12 mouse cellular contexts compared by ENCODE assay signal in the genomic region with DNA sequence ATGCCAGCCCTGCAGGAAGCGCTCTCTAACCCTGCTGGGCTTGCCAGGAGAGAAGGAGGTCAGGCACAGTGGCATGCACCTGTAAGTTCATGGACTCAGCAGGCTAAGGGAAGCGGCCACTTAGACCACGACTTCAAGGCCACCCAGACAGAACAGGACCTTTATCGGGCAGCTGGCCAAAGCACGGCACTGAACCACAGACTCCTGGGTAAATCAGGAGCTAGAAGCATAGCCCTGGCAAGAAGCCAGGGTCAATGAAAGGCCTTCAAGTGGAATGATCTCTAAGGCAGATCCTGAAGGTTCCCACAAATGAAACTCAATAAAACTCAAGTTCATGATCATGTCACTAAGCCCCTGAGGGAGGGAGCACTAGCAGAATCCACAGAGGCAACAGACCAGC. TPM values are rescaled to one million over a fixed set of nuclear protein-coding genes. Genes with fewer than 3 reads are reported as not detected.
A peak's percentile ranks its signal among the peaks of the same experiment; 100 is the strongest.
DNase-seq lines count a peak whose midpoint lies in the region; ATAC-seq and TF ChIP-seq lines count a peak whose summit lies in the region.
"Had no signal": no experiment of that assay in that cellular context is flagged by ENCODE, and none has a peak within 500 bp of the region (broad histone marks: within the 10 kb centered on the region; RNA-seq: fewer than 3 reads in every experiment).

No protein-coding gene starts in this region.

- H3K4me1 ChIP-seq in forebrain, embryonic 14.5 days (ENCODE audit: control insufficient read depth, insufficient read depth, low read length): peaks cover 10% of the 10 kb centered on the region; the same call in 1 of the 2 replicates
- peaks cover 2% of the 10 kb centered on the region; the same call in 1 of the 2 replicates for H3K4me1 ChIP-seq in forebrain, embryonic 16.5 days (replicated peaks; ENCODE audit: control insufficient read depth, insufficient read depth, low read length)
- no peaks in the 10 kb centered on the region for H3K4me1 ChIP-seq in kidney, postnatal 0 days (replicated peaks; ENCODE audit: insufficient read depth, low read length)
- H3K4me1 ChIP-seq: stomach, embryonic 15.5 days had no signal

- no peak overlapping the region for H3K4me2 ChIP-seq in forebrain, embryonic 14.5 days (ENCODE audit: low read length)
- no peak overlapping the region for H3K4me2 ChIP-seq in forebrain, embryonic 16.5 days (ENCODE audit: low read length)
- H3K4me2 ChIP-seq in kidney, postnatal 0 days (ENCODE audit: low read length): no peak overlapping the region
- H3K4me2 ChIP-seq: heart, embryonic 12.5 days; stomach, embryonic 15.5 days had no signal

- H3K4me3 ChIP-seq in forebrain, embryonic 14.5 days (ENCODE audit: low read depth, low read length): no peak overlapping the region
- H3K4me3 ChIP-seq in forebrain, embryonic 16.5 days (replicated peaks; ENCODE audit: low read length): no peak overlapping the region
- no peak overlapping the region for H3K4me3 ChIP-seq in kidney, postnatal 0 days (replicated peaks; ENCODE audit: low read depth, low read length)
- H3K4me3 ChIP-seq: heart, embryonic 12.5 days; megakaryocyte, embryonic 14.5 days; stomach, embryonic 15.5 days had no signal

- H3K27ac ChIP-seq in forebrain, embryonic 14.5 days (ENCODE audit: low read depth, low read length): no peak overlapping the region
- no peak overlapping the region for H3K27ac ChIP-seq in forebrain, embryonic 16.5 days (ENCODE audit: low read length)
- H3K27ac ChIP-seq in kidney, postnatal 0 days: 0 out of 2 replicates have a peak overlapping the region, but pooled peaks have one; percentile 1
- H3K27ac ChIP-seq: stomach, embryonic 15.5 days had no signal

- peak; percentile 63 for DNase-seq in forebrain, embryonic 14.5 days (ENCODE audit: low spot score)
- DNase-seq in ovary, postnatal 36 days (ENCODE audit: low spot score): peak; percentile 66
- DNase-seq in ovary, postnatal 10 days (ENCODE audit: low spot score): no peak
- DNase-seq in kidney, postnatal 0 days (ENCODE audit: low spot score): no peak
- peak; percentile 76 for DNase-seq in testis, postnatal 10 days (ENCODE audit: low spot score)
- no peak for DNase-seq in right cerebral cortex, postnatal 10 days (ENCODE audit: low spot score in 2 of 2)
- no peak for DNase-seq in embryo, embryonic 11 days
- DNase-seq: forebrain, postnatal 0 days had no signal

- WGBS in forebrain, embryonic 14.5 days: 52% methylated on average over 5 of the region's 5 CpGs
- 42% methylated on average over 5 of the region's 5 CpGs for WGBS in forebrain, embryonic 16.5 days
- WGBS in kidney, postnatal 0 days: 44% methylated on average over 5 of the region's 5 CpGs

- no peaks in the 10 kb centered on the region for H3K9me3 ChIP-seq in forebrain, embryonic 14.5 days (replicated peaks; ENCODE audit: control insufficient read depth, low read length)
- no peaks in the 10 kb centered on the region for H3K9me3 ChIP-seq in forebrain, embryonic 16.5 days (ENCODE audit: control insufficient read depth, low read length)
- H3K9me3 ChIP-seq in kidney, postnatal 0 days (replicated peaks; ENCODE audit: low read length): no peaks in the 10 kb centered on the region
- H3K9me3 ChIP-seq: heart, embryonic 12.5 days; megakaryocyte, embryonic 14.5 days; stomach, embryonic 15.5 days had no signal

- no peak for TF ChIP-seq CTCF in kidney, postnatal 0 days (IDR thresholded peaks at IDR 0.05; ENCODE audit: low read depth)

- ATAC-seq in forebrain, embryonic 14.5 days: 0 out of 2 replicates have a peak, but pooled peaks have one; percentile 23
- no peak for ATAC-seq in forebrain, embryonic 16.5 days
- peak; percentile 52 for ATAC-seq in kidney, postnatal 0 days (replicated peaks; ENCODE audit: low FRiP score, low read depth)
- ATAC-seq: forebrain, postnatal 0 days had no signal

- peaks cover 24% of the 10 kb centered on the region for H3K36me3 ChIP-seq in forebrain, embryonic 14.5 days (ENCODE audit: control insufficient read depth, insufficient read depth, low read length)
- H3K36me3 ChIP-seq in forebrain, embryonic 16.5 days (ENCODE audit: control insufficient read depth, insufficient read depth): peaks cover 2% of the 10 kb centered on the region; the same call in 1 of the 2 replicates
- peaks cover 30% of the 10 kb centered on the region; the same call in 1 of the 2 replicates for H3K36me3 ChIP-seq in kidney, postnatal 0 days (ENCODE audit: insufficient read depth, low read length)

- no peak overlapping the region for H3K9ac ChIP-seq in forebrain, embryonic 14.5 days (ENCODE audit: low read length)
- no peak overlapping the region; the same call in 1 of the 2 replicates for H3K9ac ChIP-seq in forebrain, embryonic 16.5 days (replicated peaks; ENCODE audit: low read depth, low read length)
- no peak overlapping the region for H3K9ac ChIP-seq in kidney, postnatal 0 days (ENCODE audit: low read depth, low read length)
- H3K9ac ChIP-seq: heart, embryonic 12.5 days; stomach, embryonic 15.5 days had no signal

- H3K27me3 ChIP-seq in forebrain, embryonic 14.5 days (replicated peaks; ENCODE audit: control insufficient read depth, insufficient read depth, low read length): no peaks in the 10 kb centered on the region
- no peaks in the 10 kb centered on the region for H3K27me3 ChIP-seq in forebrain, embryonic 16.5 days (replicated peaks; ENCODE audit: control insufficient read depth, insufficient read depth, low read length)
- H3K27me3 ChIP-seq in kidney, postnatal 0 days (ENCODE audit: insufficient read depth, low read length): no peaks in the 10 kb centered on the region
- H3K27me3 ChIP-seq: heart, embryonic 12.5 days; megakaryocyte, embryonic 14.5 days; stomach, embryonic 15.5 days had no signal

RNA-seq across cellular contexts. Expression of gene Rcc1l, which starts 11.9 kb away (rescaled TPM):
- 20.1 and 20.4 TPM in 2 replicates for polyA plus RNA-seq in forebrain, embryonic 14.5 days (2014; fragmentation: Nextera tagmentation; extraction: Ambion mirVana)
- 23.6 and 24.1 TPM in 2 replicates for polyA plus RNA-seq in forebrain, embryonic 16.5 days (2015; fragmentation: Nextera tagmentation; extraction: Ambion mirVana)
- 32.1 and 33.4 TPM in 2 replicates for polyA plus RNA-seq in kidney, postnatal 0 days (2015; fragmentation: Nextera tagmentation; extraction: Ambion mirVana)

RNA-seq across cellular contexts. Expression of gene Gtf2ird2, which starts 19.1 kb away (rescaled TPM):
- 5.7 and 7.7 TPM in 2 replicates for polyA plus RNA-seq in forebrain, embryonic 14.5 days (2014; fragmentation: Nextera tagmentation; extraction: Ambion mirVana)
- 11.6 and 12.5 TPM in 2 replicates for polyA plus RNA-seq in forebrain, embryonic 16.5 days (2015; fragmentation: Nextera tagmentation; extraction: Ambion mirVana)
- 6.1 and 6.9 TPM in 2 replicates for polyA plus RNA-seq in kidney, postnatal 0 days (2015; fragmentation: Nextera tagmentation; extraction: Ambion mirVana)

Comparison
In these comparisons a context has a peak if more than half of its experiments do, and no peak if none do; other contexts are left out.
1. DNase-seq: peak in forebrain, embryonic 14.5 days (single experiment), ovary, postnatal 36 days (single experiment) and testis, postnatal 10 days (single experiment); none in ovary, postnatal 10 days (single experiment), kidney, postnatal 0 days (single experiment), right cerebral cortex, postnatal 10 days (0 of 2) and embryo, embryonic 11 days (single experiment).